Mouse (Mus musculus): ENCODE results near the gene Chpf. TPM values are rescaled to one million over a fixed set of nuclear protein-coding genes. Genes with fewer than 3 reads are reported as not detected.
A peak's percentile ranks its signal among the peaks of the same experiment; 100 is the strongest.

Gene Chpf
- polyA plus RNA-seq, 1 experiment from 2014 or later = 3.1 TPM

DNA sequence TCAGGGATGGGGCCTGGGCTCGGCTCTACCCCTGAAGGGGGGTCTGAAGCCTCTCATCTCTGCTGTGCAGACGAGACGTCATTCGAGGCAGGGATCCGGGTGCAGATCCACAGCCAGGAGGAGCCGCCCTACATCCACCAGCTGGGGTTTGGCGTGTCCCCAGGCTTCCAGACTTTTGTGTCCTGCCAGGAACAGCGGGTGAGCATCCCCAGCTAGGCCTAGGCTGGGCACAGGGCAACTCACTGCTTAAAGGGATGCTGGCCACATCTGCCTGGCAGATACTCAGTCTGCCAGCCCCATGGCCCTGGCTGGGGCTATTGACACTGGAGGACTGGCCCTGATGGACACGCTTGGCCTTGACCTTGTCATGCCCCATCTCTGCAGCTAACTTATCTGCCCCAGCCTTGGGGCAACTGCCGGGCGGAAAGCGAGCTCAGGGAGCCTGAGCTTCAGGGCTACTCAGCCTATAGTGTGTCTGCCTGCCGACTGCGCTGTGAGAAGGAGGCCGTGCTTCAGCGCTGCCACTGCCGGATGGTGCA lies 9.8 kb downstream of the Chpf start:
- no peak overlapping the region for H3K9ac ChIP-seq (ENCODE audit: low read depth, low read length)
- peaks cover 10% of the 10 kb centered on the region for H3K4me1 ChIP-seq (ENCODE audit: control insufficient read depth, low read depth, low read length)
- H3K27me3 ChIP-seq (ENCODE audit: control insufficient read depth, insufficient read depth, low read depth, low read length) = peaks cover 33% of the 10 kb centered on the region
- no peak for ATAC-seq (ENCODE audit: low read depth)
- H3K36me3 ChIP-seq (ENCODE audit: control insufficient read depth, insufficient read depth) = no peaks in the 10 kb centered on the region
- no peak overlapping the region for H3K4me2 ChIP-seq (ENCODE audit: low read depth, low read length)
- WGBS (ENCODE audit: insufficient replicate concordance) = 63% methylated on average over 17 of the region's 17 CpGs
- no peaks in the 10 kb centered on the region for H3K9me3 ChIP-seq (replicated peaks; ENCODE audit: control insufficient read depth, low read length)
- no peak overlapping the region for H3K27ac ChIP-seq (ENCODE audit: low read length)
- no peak overlapping the region for H3K4me3 ChIP-seq (ENCODE audit: low read depth, low read length)

DNA sequence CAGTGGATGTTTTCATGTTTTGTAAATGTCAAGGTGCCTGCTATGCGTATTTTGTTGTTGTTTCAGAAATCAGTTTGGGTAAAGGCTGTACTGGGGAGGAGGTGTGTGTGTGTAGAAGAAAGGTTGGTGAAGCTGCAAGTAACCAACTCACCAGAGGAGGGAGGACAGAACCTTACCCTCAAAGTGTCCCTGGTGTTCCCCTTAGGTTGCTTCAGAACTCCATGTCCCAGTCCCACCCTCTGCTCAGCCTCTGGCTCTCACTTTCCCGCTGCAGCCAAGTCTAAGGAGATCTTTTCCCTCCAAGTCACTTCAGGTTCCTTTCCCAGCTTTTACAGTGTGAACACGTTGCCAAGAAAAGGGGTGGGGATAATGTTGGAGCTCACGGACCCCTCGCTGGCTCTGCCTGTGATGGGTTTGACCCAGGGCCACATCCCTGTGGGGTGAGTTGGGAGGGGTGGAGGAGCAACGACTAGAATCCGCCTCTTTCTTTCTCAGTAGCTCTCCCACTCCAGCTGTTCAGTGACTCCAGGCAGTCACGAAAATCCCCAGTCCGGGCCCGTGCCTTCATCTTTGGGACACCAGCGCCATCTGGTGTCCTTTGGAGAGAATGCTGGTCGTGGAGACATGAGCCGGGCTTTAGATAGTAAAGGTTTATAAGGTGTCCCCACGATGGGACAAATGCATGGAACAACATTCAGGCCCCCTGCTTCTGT lies 11.7 kb downstream of the Chpf start:
- WGBS (ENCODE audit: insufficient replicate concordance) = 8% methylated on average over 14 of the region's 14 CpGs
- H3K27ac ChIP-seq (ENCODE audit: low read length) = no peak overlapping the region
- no peak overlapping the region for H3K4me2 ChIP-seq (ENCODE audit: low read depth, low read length)
- no peak overlapping the region for H3K4me3 ChIP-seq (ENCODE audit: low read depth, low read length)
- no peaks in the 10 kb centered on the region for H3K9me3 ChIP-seq (replicated peaks; ENCODE audit: control insufficient read depth, low read length)
- H3K9ac ChIP-seq (ENCODE audit: low read depth, low read length) = no peak overlapping the region
- ATAC-seq (ENCODE audit: low read depth) = peak; percentile 22; the same call in 1 of the 2 replicates
- H3K27me3 ChIP-seq (ENCODE audit: control insufficient read depth, insufficient read depth, low read depth, low read length) = peaks cover 31% of the 10 kb centered on the region
- H3K4me1 ChIP-seq (ENCODE audit: control insufficient read depth, low read depth, low read length) = peaks cover 29% of the 10 kb centered on the region
- H3K36me3 ChIP-seq (ENCODE audit: control insufficient read depth, insufficient read depth) = no peaks in the 10 kb centered on the region

DNA sequence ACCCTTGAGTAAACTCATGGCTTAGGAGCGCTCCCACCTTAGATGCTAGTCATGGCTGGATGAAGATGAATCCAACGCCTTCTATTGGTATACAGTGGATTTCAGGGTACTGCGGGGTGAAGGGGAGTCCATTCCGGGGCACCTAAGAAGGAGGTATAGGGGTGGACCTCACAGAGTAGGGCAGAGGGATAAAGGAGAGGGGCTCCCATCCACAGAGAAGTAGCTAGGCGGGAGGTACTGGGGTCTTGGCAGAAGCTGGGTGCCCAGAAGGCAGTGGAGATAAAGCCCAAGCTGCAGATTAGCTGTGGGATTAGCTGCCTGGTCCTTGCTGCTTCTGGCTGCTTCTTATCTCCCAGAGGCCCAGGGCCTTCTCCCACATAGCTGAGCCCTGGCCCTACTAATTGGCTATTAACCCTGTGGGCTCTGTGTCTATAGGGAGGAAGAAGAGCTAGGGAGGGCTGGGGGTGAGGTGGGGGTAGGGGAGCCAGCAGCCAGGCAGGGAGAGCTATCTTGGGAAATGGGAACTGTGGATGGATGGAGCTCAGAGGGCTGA lies 15.4 kb downstream of the Chpf start:
- Histone ChIP-seq H3K36me3 (ENCODE audit: control insufficient read depth, insufficient read depth) (no peaks in the 10 kb centered on the region), H3K4me3 (ENCODE audit: low read depth, low read length) (0 out of 2 replicates have a peak overlapping the region, but pooled peaks have one; percentile 19), H3K4me2 (ENCODE audit: low read depth, low read length) (peak overlapping the region; percentile 55), H3K9ac (ENCODE audit: low read depth, low read length) (peak overlapping the region; percentile 48), H3K27me3 (ENCODE audit: control insufficient read depth, insufficient read depth, low read depth, low read length) (peaks cover 33% of the 10 kb centered on the region), H3K9me3 (replicated peaks; ENCODE audit: control insufficient read depth, low read length) (no peaks in the 10 kb centered on the region), H3K27ac (ENCODE audit: low read length) (peak overlapping the region; percentile 62), H3K4me1 (ENCODE audit: control insufficient read depth, low read depth, low read length) (peaks cover 29% of the 10 kb centered on the region)
- WGBS (ENCODE audit: insufficient replicate concordance) = 43% methylated on average over 5 of the region's 5 CpGs
- ATAC-seq (ENCODE audit: low read depth) = peak; percentile 85

DNA sequence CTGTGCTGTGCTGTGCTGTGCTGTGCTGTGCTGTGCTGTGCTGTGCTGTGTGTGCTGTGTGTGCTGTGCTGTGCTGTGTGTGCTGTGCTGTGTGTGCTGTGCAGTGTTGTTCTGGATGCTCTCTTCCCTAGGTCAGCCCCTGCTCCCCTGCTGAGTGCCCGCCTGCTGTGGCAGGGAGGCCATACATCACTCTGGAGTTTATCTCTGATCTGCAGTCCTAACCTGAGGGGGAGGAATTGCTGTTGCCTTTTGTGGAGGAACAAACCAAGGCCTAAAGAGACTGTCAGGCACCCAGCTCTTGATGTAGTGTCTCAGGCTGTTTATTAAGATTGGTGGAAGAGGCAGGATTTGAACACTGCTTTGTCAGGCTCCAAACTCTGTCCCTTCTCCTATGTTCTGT lies 16.5 kb downstream of the Chpf start:
- no peak overlapping the region; the same call in 1 of the 2 replicates for H3K9ac ChIP-seq (ENCODE audit: low read depth, low read length)
- peak overlapping the region; percentile 62 for H3K27ac ChIP-seq (ENCODE audit: low read length)
- H3K4me1 ChIP-seq (ENCODE audit: control insufficient read depth, low read depth, low read length) = peaks cover 36% of the 10 kb centered on the region

DNA sequence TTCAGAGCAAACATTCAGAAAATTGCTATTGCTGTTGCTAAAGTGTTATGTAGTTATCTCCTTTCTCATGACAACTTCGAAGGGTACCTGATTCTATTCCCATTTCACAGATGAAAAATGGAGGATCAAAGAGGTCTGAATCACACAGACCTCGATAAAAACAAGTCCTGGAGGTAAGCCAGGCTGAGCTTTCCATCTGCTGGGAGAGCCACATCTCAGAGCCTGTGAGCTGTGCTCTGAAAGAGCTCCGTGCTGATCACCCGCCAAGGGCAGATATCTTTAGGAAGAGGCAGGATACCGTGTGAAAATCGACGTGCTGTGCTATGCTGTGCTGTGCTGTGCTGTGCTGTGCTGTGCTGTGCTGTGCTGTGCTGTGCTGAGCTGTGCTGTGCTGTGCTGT lies 18.8 kb downstream of the Chpf start:
- Histone ChIP-seq H3K27ac (ENCODE audit: low read length) (no peak overlapping the region), H3K4me3 (ENCODE audit: low read depth, low read length) (no peak overlapping the region), H3K4me1 (ENCODE audit: control insufficient read depth, low read depth, low read length) (peaks cover 36% of the 10 kb centered on the region), H3K9ac (ENCODE audit: low read depth, low read length) (no peak overlapping the region), H3K4me2 (ENCODE audit: low read depth, low read length) (no peak overlapping the region), H3K27me3 (ENCODE audit: control insufficient read depth, insufficient read depth, low read depth, low read length) (peaks cover 49% of the 10 kb centered on the region), H3K36me3 (ENCODE audit: control insufficient read depth, insufficient read depth) (no peaks in the 10 kb centered on the region), H3K9me3 (replicated peaks; ENCODE audit: control insufficient read depth, low read length) (no peaks in the 10 kb centered on the region)
- no peak for ATAC-seq (ENCODE audit: low read depth)
- 38% methylated on average over 7 of the region's 7 CpGs for WGBS (ENCODE audit: insufficient replicate concordance)

More for the DNA sequence above, 16.5 kb downstream of the Chpf start:
- peaks cover 41% of the 10 kb centered on the region for H3K27me3 ChIP-seq (ENCODE audit: control insufficient read depth, insufficient read depth, low read depth, low read length)
- no peak overlapping the region for H3K4me3 ChIP-seq (ENCODE audit: low read depth, low read length)
- 25% methylated on average over 1 of the region's 1 CpGs for WGBS (ENCODE audit: insufficient replicate concordance)
- peak; percentile 76 for ATAC-seq (ENCODE audit: low read depth)
- H3K36me3 ChIP-seq (ENCODE audit: control insufficient read depth, insufficient read depth) = no peaks in the 10 kb centered on the region
- H3K9me3 ChIP-seq (replicated peaks; ENCODE audit: control insufficient read depth, low read length) = no peaks in the 10 kb centered on the region
- H3K4me2 ChIP-seq (ENCODE audit: low read depth, low read length) = peak overlapping the region; percentile 37

DNA sequence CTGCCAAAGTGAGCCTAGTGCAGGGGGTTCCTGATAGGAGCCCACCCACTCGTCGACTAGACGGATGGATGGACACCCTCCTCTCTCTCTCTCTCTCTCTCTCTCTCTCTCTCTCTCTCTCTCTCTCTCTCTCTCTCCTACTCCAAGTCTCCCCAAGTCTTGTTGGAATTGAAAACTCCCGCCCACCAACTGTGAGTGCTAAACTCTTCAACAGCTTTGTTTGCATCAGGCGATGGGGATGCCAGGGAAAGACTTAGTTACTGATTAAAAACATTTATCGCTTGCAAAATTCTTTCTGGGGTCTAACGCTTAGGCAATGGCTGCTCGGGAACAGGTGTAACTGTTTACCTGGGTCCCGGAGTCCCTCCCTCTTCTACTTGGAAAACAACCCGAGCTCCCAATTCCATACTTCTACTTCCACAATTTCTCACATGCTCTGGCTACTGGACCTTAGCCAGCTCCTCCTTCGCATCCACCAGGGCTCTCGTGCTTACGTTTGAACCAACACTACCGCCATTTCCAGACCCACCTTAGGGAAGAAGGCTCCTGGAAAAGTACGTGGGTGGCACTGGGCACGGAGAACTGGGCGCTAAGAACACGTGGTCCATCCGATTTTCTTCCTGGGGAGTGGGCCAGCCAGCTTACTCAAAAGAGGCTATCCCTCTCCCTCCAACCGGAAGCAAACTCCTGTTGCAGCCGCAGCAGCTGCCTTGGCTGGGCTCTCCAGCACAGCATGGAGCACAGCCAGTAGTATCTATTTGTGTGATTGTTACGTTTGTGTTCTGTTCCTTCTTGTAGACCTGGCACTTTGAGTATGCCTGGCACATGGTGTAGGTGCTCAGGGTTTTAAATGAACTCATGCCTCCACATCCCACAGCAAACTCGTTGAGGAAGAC lies 20.1 kb downstream of the Chpf start:
- H3K4me1 ChIP-seq (ENCODE audit: control insufficient read depth, low read depth, low read length) = peaks cover 26% of the 10 kb centered on the region
- peak overlapping the region; percentile 26 for H3K4me3 ChIP-seq (ENCODE audit: low read depth, low read length)
- 12% methylated on average over 23 of the region's 23 CpGs for WGBS (ENCODE audit: insufficient replicate concordance)
- no peak overlapping the region; the same call in 1 of the 2 replicates for H3K27ac ChIP-seq (ENCODE audit: low read length)
- peaks cover 60% of the 10 kb centered on the region for H3K27me3 ChIP-seq (ENCODE audit: control insufficient read depth, insufficient read depth, low read depth, low read length)
- H3K9me3 ChIP-seq (replicated peaks; ENCODE audit: control insufficient read depth, low read length) = no peaks in the 10 kb centered on the region
- H3K36me3 ChIP-seq (ENCODE audit: control insufficient read depth, insufficient read depth) = no peaks in the 10 kb centered on the region
- H3K4me2 ChIP-seq (ENCODE audit: low read depth, low read length) = peak overlapping the region; percentile 50
- no peak overlapping the region; the same call in 1 of the 2 replicates for H3K9ac ChIP-seq (ENCODE audit: low read depth, low read length)
- no peak for ATAC-seq (ENCODE audit: low read depth)

DNA sequence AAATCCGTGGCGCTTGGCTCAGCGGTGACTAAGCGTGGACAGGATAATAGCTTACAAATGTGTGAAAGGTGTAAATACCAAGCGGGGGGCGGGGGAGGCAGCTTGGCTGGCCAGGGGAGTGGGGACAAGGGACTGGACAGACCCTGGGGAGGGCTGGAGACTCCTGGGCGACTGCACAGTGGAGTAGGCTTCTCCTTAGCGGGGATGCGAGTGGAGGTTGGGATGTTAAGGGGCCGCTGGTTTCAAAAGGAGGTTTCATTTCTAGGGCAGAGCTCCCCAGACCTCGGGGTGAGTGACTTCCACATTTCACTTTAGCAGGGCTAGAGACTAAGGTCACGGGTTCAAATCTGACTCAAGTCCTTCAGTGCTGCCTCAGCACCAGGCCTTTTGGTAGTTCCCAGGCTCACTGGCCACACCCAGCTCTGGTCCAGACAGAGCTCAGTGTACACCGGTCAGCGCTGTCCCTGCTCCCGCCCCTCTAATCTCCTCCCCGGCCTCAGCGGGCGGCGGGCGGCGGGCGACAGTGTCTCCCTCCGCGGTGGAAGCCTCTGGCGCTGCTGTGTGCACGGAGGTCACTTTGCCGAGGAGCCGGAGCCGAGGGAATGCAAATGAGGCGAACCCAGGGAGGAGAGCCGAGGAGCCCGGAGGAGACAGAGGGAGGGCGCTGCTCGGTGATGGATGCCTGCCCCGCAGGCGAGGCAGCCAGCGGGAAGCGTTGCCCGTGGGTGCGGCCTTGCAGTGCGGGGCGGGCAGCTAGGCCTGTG lies 20.9 kb downstream of the Chpf start:
- Histone ChIP-seq H3K27me3 (ENCODE audit: control insufficient read depth, insufficient read depth, low read depth, low read length) (peaks cover 68% of the 10 kb centered on the region), H3K9ac (ENCODE audit: low read depth, low read length) (no peak overlapping the region), H3K27ac (ENCODE audit: low read length) (no peak overlapping the region), H3K4me2 (ENCODE audit: low read depth, low read length) (peak overlapping the region; percentile 50), H3K36me3 (ENCODE audit: control insufficient read depth, insufficient read depth) (no peaks in the 10 kb centered on the region), H3K9me3 (replicated peaks; ENCODE audit: control insufficient read depth, low read length) (no peaks in the 10 kb centered on the region), H3K4me1 (ENCODE audit: control insufficient read depth, low read depth, low read length) (peaks cover 18% of the 10 kb centered on the region), H3K4me3 (ENCODE audit: low read depth, low read length) (peak overlapping the region; percentile 26)
- ATAC-seq (ENCODE audit: low read depth) = peak; percentile 39; the same call in 1 of the 2 replicates
- WGBS (ENCODE audit: insufficient replicate concordance) = 4% methylated on average over 42 of the region's 42 CpGs

DNA sequence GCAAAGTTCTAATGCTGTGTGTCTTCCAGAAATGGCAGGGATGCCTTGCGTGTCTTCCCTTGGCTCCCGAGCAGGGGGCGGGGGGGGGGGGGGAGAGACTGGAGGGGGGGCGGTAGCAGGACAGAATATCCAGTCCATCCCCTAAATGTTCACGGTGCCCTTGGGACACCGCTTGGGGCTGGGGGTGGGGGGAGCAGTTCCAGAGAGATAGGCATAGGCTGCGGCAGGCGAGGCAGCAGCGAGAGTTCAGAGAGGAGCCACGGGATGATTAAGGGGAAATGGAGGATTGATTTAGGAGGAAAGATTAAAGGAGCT lies 21.4 kb downstream of the Chpf start:
- H3K9ac ChIP-seq (ENCODE audit: low read depth, low read length) = no peak overlapping the region
- 5% methylated on average over 9 of the region's 10 CpGs for WGBS (ENCODE audit: insufficient replicate concordance)
- H3K27me3 ChIP-seq (ENCODE audit: control insufficient read depth, insufficient read depth, low read depth, low read length) = peaks cover 73% of the 10 kb centered on the region
- H3K4me2 ChIP-seq (ENCODE audit: low read depth, low read length) = no peak overlapping the region
- peaks cover 13% of the 10 kb centered on the region for H3K4me1 ChIP-seq (ENCODE audit: control insufficient read depth, low read depth, low read length)
- no peak for ATAC-seq (ENCODE audit: low read depth)
- no peak overlapping the region for H3K4me3 ChIP-seq (ENCODE audit: low read depth, low read length)
- no peaks in the 10 kb centered on the region for H3K9me3 ChIP-seq (replicated peaks; ENCODE audit: control insufficient read depth, low read length)
- H3K27ac ChIP-seq (ENCODE audit: low read length) = no peak overlapping the region
- no peaks in the 10 kb centered on the region for H3K36me3 ChIP-seq (ENCODE audit: control insufficient read depth, insufficient read depth)
